Mouse (Mus musculus) right cerebral cortex, adult 2 months (tissue): ENCODE measurements at regions not wholly inside any gene's neighbourhood (a gene's known extent, or its start where the extent isn't known, plus 50 kb on each side); places are given as distances from the start of the nearest gene placed in this dataset.

ENCODE experiments used
- DNase-seq, 2 experiments: peaks; one replicate each; pipeline ENCODE4 v3.0.0; 2021 to 2022; ENCODE audit warnings: low spot score in 2 of 2

- no peak for DNase-seq
These were observed 54.0 kb upstream of the Cerkl start for GRCm38 (mm10) chr2:79510485-79511094.

- DNase-seq, result no peak
These were observed 54.5 kb upstream of the Cerkl start for GRCm38 (mm10) chr2:79511108-79511507.

DNA sequence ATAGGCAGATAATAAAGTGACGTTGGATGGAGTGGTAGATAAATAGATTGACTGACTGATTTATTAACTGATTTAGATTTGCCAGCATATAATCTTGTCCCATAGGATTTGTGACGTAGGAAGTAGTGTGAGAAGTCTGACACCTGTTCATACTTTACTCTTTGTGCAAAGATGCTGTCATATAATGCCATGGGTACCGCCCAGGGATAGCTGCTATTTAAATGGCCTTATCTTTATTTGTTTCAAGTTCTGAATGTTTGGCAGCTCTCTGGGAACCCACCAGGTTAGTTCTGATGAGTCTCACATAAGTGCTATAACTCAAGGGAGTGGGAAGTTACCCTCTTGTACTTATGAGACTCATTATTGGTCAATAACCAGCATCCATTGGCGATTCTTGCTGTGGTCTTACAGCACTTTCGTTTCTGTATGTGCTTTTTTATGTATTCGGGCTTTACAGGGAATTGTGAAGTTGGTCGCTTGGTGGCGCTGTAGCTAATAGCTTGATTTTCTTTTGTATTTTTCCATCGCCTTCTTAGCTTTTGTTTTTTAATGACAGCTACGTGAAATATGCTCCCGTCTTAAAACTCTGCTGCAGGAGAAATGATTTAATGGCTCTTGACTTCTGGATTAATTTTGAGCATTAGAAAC is 55.2 kb upstream of the Cerkl start:
- DNase-seq, result peak; percentile 86 to 88

DNA sequence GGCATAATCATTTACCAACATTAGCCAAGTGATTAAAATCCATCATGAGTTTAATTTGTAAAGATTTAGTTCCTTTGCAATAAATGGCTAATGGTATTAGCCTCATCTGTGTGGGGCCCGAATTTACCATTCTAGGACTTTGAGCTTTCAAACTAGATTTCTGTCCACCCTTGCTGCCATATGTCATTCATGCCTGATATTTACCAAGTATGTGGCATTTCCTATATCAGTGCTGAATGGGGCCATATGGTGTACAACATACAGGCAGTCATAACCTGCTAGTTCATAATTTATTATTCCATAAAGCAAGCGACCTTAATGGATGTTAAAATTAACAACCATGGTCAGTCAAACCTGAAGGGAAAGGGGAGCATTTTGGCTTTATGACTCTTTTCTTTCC is 55.8 kb upstream of the Cerkl start:
- DNase-seq, result no peak

GRCm38 (mm10) chr2:79513726-79514125 is 57.1 kb upstream of the Cerkl start:
- DNase-seq, result no peak

GRCm38 (mm10) chr2:79518046-79518750 is 61.6 kb upstream of the Cerkl start:
- no peak for DNase-seq

- DNase-seq, result no peak
These were observed 63.3 kb upstream of the Cerkl start for GRCm38 (mm10) chr2:79519799-79520449.

DNA sequence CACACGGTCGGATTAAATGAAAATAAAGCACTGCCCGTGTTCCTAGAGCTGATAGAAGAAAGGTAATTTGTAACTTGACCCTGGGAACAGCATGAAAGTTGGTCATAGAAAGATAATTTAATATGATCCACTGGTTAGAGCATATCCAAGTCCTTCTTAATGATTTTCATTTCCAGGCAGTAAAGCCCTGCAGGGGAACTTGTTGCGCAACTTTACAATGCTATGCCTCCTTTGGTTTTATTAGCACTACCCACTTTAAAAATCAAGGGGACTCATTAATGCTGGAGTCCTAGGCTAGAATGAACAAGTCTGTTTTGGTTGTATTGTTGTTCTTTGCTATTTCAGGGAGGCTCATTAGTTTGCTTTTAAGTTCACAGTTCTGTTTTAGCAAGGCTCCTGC is 66.9 kb upstream of the Cerkl start:
- no peak for DNase-seq

GRCm38 (mm10) chr2:79527529-79527928 is 70.9 kb upstream of the Cerkl start:
- DNase-seq, result no peak

DNA sequence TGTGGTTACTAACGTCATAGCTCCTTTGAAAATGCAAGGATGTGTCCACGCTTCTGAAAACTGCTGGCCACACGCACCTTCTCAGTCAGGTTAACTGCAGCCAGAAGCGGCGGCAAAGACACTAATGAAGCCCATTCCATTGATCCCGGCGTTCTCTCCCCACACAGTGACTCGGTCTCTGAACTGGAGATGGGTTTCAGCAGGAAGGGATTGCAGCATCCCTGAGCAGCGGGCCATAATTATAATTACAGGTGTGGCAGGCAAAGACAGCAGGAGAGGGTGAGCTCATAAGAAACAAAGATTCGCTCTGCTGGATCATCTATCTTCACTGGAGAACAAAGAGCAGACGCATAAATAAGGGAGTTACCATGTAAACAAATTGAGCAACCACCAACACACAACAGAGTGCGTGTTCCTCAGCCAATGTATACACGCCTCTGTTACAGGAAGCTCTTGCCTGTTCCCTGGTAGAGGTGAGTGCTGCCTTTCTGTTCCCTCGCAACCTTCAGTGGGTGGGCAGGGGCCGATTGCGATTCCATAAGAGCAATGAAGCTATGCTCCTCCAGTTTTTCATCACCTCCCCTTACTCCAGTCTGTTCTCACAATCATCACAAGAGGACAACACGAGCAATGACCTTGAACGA is 71.9 kb upstream of the Cerkl start:
- no peak for DNase-seq

GRCm38 (mm10) chr2:79529185-79529584 is 72.6 kb upstream of the Cerkl start:
- no peak for DNase-seq

GRCm38 (mm10) chr2:79532610-79533160 is 76.1 kb upstream of the Cerkl start:
- DNase-seq, result no peak

- no peak for DNase-seq
These were observed 80.7 kb upstream of the Cerkl start for GRCm38 (mm10) chr2:79537126-79537875.

- DNase-seq, result no peak
These were observed 83.8 kb upstream of the Cerkl start for GRCm38 (mm10) chr2:79540384-79540783.

- DNase-seq, result no peak
These were observed 85.8 kb upstream of the Cerkl start for GRCm38 (mm10) chr2:79542191-79542980.

- DNase-seq, result no peak
These were observed 86.9 kb upstream of the Cerkl start for GRCm38 (mm10) chr2:79543456-79543855.

DNA sequence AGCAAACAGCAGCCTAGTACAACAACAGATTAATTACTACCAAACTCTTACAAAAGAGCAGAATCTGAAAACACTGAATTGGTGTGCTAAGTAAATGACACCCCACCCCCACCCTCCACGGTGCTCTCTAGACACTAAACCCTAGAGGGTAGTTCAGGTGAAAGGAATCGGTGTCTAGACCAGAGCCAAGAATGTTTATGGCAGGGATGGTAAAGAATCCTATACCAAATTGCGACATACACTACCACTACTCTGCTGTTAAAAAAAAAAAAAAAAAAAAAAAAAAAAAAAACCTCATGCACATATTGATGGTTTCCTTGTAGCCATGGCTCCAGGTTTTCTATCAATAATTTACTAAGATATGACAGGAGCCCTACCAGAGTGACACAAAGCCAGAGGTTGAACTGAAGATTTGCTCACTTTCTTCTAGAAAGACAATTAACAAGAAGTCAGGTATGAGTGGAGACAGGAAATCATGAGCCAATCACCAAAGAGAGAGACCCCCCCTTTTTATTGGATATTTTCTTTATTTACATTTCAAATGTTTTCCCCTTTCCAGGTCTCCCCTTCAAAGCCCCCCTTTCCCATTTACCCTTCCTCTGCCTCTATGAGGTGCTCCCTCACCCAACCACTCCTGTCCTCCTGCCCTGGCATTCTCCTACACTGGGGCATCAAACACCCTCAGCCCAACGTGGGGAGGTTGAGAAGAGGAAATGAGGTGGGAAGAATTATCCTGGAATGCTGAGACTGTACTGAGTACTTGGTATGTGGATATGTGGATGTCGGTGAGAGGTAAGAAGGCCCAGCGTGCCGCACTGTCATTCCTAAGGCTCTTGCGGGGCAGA is 87.6 kb upstream of the Cerkl start:
- DNase-seq, result no peak

GRCm38 (mm10) chr2:79544793-79545260 is 88.2 kb upstream of the Cerkl start:
- DNase-seq, result no peak

DNA sequence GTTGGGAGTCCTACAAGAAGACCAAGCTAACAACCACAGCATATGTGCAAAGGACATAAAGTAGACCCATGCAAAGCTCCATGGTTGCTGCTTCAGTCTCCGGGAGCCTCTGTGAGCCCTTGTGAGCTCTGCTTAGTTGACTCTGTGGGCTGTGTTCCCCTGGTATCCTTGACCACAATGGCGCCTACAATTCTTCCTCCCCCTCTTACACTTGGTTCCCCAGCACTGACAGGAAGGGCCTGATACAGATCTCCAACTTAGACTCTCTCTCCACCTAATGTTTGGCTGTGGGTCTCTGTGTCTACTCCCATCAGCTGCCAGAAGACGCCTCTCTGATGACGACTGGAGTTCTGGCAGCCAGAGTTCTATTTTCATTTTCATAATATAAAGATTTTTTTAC is 88.9 kb upstream of the Itprid2 start:
- no peak for DNase-seq
